Mouse (Mus musculus) embryo, embryonic 10.5 days (tissue): Measurements from ENCODE around the gene Tnrc18.

ENCODE experiments used
- DNase-seq: peaks from one replicate; pipeline ENCODE4 v3.0.0-alpha.2; 2015; ENCODE audit warnings: low spot score

The Tnrc18 gene

GRCm38 (mm10) chr5:142723520-142724133 is 93.8 kb downstream of the Tnrc18 start:
- DNase-seq: peak; percentile 88

DNA sequence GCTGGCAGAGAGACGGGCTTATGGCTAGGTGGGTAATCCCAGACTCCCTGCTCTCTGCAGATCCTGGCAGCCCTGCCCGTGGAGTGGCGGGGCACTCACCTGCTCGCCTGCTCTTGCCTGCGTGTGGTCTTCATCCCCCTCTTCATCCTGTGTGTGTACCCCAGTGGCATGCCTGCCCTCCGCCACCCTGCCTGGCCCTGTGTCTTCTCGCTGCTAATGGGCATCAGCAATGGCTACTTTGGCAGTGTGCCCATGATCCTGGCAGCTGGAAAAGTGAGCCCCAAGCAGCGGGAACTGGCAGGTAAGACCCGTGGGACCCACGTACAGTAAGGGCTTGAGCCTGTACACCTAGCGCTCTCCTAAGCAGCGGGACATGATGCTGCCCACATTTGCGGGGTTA is 97.6 kb downstream of the Tnrc18 start:
- DNase-seq: no peak

GRCm38 (mm10) chr5:142718486-142718885 is 99.0 kb downstream of the Tnrc18 start:
- DNase-seq: no peak

DNA sequence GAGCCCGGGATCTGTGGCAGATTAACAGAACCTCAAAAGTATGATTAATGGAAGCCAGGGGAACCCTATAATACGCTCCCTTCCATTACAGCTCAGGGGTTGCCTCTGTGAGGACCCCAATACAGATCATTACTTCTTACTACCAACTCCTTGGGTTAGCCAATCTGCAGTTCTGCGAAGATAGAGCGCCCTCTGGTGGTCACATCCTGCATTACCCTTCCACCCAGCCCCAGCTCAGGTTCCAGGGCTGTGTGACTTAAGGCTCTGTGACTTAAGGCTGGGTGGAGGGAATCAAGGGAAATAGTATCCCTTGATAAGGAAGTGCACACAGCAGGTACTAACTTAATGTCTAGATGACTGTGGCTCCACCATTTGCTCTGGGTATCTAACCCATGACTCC is 99.4 kb downstream of the Tnrc18 start:
- peak; percentile 83 for DNase-seq

- DNase-seq: no peak
Observed at GRCm38 (mm10) chr5:142716056-142716455, 101.4 kb downstream of the Tnrc18 start.

DNA sequence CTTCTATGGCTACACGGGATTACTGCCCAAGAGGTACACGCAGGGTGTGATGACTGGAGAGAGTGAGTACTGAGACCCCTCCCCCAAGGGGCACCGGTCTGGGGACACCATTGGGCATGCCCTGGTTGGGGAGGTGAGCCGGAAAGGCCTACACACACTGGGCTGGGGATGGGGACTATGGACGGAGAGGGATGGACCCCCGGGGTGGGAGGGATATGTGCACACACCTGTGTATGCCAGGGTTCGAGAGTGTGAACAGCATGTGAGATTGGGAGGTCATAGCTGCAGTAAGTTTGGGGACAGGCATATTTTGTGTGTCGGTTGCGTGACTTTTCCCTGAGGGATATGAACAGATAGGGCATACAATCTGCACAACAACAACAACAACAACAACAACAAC is 102.4 kb downstream of the Tnrc18 start:
- DNase-seq: no peak

DNA sequence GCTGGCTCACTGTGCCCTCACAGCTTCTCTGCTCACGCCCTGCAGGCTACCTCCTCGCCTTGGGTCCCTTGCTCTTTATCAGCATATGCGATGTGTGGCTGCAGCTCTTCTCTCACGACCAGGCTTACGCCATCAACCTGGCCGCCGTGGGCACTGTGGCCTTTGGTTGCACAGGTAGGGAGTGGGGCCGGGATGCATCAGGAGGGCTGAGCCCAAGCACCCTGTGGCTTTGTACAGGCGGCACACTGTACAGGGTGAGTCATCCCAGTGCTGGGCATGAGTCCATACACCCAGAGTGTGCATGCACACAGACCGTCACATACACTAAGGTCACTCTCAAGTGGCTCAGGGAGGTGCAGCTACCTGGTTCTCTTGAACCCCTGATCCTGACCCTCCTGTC is 103.5 kb downstream of the Tnrc18 start:
- DNase-seq: no peak

DNA sequence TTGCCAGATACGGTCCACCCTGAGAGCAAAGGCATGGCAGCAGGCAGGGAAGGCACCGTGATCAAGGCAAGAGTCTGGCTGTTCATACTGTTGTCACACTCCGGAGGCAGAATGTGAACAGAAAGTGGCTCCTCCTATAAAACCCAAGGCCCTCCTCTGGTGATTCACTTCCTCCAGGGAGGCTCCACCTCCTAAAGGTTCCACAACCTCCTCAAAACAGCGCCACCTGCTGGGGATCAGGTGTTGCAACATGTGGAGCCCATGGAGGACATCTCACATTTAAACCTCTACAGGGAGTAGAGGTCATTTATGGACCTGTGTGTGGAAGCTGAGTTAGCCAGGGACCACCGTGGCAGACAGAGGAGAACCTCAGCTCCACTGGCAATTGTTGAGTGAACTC is 105.1 kb downstream of the Tnrc18 start:
- DNase-seq: no peak

- no peak for DNase-seq
Observed at GRCm38 (mm10) chr5:142709436-142709835, 108.0 kb downstream of the Tnrc18 start.

DNA sequence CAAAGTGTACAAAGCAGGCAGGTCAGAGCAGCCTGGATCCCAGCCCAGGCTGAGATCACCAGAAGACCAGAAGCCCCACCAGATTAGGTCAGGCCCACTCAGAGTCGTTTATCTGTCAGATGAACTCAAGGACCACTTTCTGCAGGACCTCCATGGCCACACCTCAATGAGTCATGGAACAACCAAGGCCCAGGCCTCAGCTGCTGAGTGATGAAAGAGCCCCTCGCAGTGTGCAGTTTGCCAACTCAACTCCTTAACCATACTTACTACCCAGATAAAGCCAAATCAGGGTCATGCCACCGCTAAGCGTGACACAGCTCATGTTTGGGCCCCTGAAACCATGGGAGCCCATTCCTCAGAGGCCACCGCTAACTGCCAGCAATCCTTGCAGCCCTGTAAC is 109.8 kb downstream of the Tnrc18 start:
- no peak for DNase-seq

DNA sequence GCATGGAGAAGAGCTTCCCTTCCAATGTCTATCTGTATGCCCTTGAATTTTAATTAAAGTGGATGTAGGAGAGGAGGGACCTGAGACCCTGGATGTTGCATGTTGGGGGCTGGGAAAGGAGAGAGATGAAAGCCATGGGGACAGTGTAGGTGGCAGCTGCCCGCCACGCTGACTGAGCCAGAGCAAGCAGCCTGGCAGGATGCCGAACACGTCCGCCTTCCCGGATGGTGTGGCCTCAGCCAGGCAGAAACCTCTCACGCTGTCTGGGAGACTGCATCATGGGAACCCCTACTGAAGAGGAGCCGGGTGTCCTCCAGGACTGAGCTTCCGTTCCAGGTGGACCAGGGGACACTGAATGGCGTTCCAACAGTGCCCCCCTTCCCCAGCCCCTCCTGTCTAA is 113.9 kb downstream of the Tnrc18 start:
- DNase-seq: no peak

- DNase-seq: no peak
Observed at GRCm38 (mm10) chr5:142702511-142703138, 114.8 kb downstream of the Tnrc18 start.

- peak; percentile 80 for DNase-seq
Observed at GRCm38 (mm10) chr5:142701651-142702510, 115.6 kb downstream of the Tnrc18 start.

DNA sequence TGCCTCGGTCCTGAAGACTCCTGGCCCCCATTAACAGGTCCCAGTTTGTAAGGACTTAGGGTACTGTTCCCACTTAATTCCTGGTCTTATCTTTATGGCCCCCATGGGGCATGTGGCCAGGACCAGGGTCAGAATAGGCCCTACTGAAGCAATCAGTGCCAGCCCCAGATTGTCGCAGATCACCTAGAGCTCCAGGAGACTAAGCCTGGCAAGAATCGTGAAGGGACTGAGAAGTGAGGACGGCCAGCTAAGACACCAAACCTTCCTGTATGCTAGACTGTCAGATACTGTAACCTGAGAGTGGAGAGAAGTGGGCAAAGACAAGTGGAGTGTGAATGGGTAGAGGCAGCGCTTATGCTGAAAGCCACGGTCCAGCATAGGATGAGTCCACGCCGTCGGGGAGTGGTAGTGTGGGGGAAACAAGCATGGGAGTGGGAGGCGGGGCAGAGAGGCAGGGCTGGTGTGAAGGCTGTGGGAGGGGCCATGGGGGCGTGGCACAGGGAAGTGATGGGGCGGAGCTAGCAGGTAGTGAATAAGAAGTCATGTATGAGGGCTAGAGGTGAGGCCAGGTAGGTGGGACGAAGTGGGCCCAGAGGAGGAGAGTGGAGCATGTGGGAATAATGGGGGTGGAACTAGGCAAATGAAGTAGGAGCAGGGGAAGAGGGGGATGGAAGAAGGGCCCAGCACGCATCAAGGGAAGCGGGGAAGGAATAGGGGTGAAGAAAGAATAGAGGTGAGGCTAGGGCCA is 116.4 kb downstream of the Tnrc18 start:
- DNase-seq: peak; percentile 12

GRCm38 (mm10) chr5:142697742-142698141 is 119.7 kb downstream of the Tnrc18 start:
- DNase-seq: no peak

DNA sequence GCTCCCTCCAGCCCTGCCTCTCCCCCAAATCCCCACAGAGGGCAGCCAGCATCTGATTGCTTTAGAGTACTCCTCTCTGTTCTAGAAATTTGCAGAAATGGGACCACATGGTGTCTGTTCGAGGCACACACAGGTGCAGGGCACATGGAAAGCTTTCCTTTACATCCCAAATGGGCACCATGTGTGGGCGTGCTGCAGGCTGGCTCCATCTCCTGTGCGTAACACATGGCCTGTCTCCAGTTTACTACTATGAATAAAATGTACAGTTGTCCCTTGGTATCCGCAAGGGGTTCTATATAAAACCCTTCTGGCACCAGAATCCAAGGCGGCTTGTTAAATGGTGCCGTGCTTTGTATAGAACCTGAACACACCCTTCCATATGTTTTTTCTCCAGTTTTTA is 120.6 kb downstream of the Tnrc18 start:
- no peak for DNase-seq

- DNase-seq: peak; percentile 50
Observed at GRCm38 (mm10) chr5:142696258-142696657, 121.2 kb downstream of the Tnrc18 start.

DNA sequence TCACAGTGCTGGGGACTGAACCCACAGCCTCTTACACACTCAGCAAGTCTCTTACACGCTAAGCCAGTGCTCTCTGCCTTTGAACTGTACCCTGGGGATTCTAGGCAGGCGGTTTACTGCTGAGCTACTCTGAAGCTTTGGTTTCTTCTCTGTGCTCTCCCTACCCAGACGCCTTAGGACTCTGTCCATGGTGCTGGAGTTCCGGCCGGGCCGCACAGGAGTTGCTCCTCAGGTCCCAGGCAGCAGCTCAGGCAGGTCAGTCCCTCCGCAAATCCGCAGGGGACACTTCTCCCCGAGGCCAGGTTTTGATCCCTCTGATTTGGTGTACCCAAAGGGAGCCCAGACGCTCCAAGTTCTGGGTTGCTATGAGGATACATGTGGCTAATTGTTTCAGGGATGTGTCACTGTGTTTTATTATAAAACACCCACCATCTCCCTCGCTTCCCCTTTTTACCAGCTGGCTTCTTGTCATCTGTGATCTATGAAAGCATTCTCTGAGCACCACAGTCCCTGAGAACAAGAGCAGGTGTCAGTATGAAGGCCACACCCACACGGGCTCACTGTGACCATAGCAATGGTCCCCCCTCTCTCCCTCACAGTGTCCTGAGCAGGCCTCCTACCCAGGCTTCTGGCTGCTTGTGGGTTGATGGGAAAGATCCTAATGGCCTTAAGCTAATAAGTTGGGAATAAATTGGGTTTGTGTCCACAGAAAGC is 122.7 kb downstream of the Tnrc18 start:
- DNase-seq: peak; percentile 77

- DNase-seq: no peak
Observed at GRCm38 (mm10) chr5:142693738-142694430, 123.6 kb downstream of the Tnrc18 start.

DNA sequence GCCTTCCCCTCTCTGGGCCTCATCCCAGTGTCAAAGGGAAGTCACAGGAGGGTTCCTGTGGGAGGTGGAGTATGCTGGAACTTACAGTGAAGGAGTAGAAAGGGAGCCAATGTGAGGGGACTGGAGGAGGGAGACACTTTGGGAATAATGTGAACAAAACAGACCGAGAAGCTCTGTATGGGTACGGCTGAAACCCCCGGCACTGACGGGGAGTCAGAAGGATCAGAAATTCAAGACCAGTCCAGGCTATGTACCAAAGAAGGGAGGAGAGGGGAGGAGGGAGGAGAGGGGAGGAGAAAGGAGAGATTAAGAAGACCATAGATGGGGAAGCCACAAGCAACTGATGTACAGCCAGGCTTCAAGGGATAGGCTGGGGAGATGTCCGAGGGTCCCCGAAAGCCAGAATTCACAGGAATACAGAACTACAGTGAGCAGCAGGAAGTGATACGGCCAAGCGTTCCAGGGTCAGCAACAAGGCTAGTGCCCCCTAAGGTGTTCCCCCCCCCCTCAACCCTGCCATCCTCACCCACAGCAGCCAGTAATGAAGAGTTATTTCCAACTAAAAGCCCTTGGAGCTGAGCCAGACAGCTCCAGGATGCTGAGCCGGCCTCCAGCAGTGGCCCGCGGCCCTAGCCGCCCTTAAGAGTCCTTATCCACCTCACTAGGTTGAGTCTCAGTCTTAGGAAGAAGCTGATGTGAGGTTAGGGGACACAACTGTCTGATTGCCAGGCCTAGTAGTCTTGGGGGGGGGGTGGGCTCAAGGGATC is 124.3 kb downstream of the Tnrc18 start:
- DNase-seq: no peak
